Mouse (Mus musculus) embryo, embryonic 10.5 days (tissue): ENCODE results near the gene Sorbs2.

Experiments used
- DNase-seq: peaks from one replicate; pipeline ENCODE4 v3.0.0-alpha.2; 2015; ENCODE audit warnings: low spot score

The Sorbs2 gene

GRCm38 (mm10) chr8:45626406-45626805 is 118.8 kb downstream of the Sorbs2 start:
- no peak for DNase-seq

- peak; percentile 91 for DNase-seq
Measured at GRCm38 (mm10) chr8:45627246-45628241, 120.0 kb downstream of the Sorbs2 start.

GRCm38 (mm10) chr8:45628421-45629065 is 121.0 kb downstream of the Sorbs2 start:
- DNase-seq: peak; percentile 39

- DNase-seq: peak; percentile 30
Measured at GRCm38 (mm10) chr8:45629066-45629430, 121.5 kb downstream of the Sorbs2 start.

- no peak for DNase-seq
Measured at GRCm38 (mm10) chr8:45631023-45631422, 123.4 kb downstream of the Sorbs2 start.

GRCm38 (mm10) chr8:45635155-45635554 is 127.6 kb downstream of the Sorbs2 start:
- no peak for DNase-seq

GRCm38 (mm10) chr8:45637745-45638144 is 130.2 kb downstream of the Sorbs2 start:
- DNase-seq: no peak

GRCm38 (mm10) chr8:45639444-45639843 is 131.9 kb downstream of the Sorbs2 start:
- DNase-seq: no peak

- DNase-seq: no peak
Measured at GRCm38 (mm10) chr8:45644651-45645050, 137.1 kb downstream of the Sorbs2 start.

- DNase-seq: no peak
Measured at GRCm38 (mm10) chr8:45649063-45649462, 141.5 kb downstream of the Sorbs2 start.

GRCm38 (mm10) chr8:45649966-45650365 is 142.4 kb downstream of the Sorbs2 start:
- no peak for DNase-seq

- DNase-seq: no peak
Measured at GRCm38 (mm10) chr8:45658021-45658420, 150.4 kb downstream of the Sorbs2 start.

GRCm38 (mm10) chr8:45658458-45659325 is 151.1 kb downstream of the Sorbs2 start:
- peak; percentile 52 for DNase-seq

GRCm38 (mm10) chr8:45659473-45659872 is 151.9 kb downstream of the Sorbs2 start:
- DNase-seq: no peak

- DNase-seq: peak; percentile 20
Measured at GRCm38 (mm10) chr8:45660570-45660969, 153.0 kb downstream of the Sorbs2 start.

- peak; percentile 37 for DNase-seq
Measured at GRCm38 (mm10) chr8:45661605-45662004, 154.0 kb downstream of the Sorbs2 start.

- DNase-seq: no peak
Measured at GRCm38 (mm10) chr8:45666221-45666620, 158.6 kb downstream of the Sorbs2 start.

GRCm38 (mm10) chr8:45673149-45673548 is 165.6 kb downstream of the Sorbs2 start:
- DNase-seq: no peak

GRCm38 (mm10) chr8:45675821-45676279 is 168.3 kb downstream of the Sorbs2 start:
- DNase-seq: no peak

- DNase-seq: peak; percentile 47
Measured at GRCm38 (mm10) chr8:45677114-45677853, 169.7 kb downstream of the Sorbs2 start.

GRCm38 (mm10) chr8:45677854-45678241 is 170.3 kb downstream of the Sorbs2 start:
- DNase-seq: no peak
